In the genomic region with DNA sequence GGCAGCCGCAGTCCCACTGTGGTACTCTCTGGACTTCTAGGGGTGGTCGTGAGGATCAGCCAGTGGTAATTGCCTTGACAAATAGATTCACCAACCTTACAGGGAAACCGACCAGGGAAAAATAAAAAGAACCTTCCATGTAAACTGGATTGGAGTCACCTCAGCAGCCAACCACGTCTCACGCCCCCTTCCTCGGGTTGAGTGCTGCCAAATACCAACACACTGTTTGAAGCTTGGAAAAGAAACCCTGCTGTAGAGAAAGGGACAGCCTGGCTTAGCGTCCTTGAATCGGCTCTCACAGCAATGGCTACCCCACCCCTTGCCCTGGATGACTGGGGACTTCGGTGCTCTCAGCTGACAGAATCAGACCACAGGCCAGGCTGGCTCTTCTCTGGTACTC, we compare ENCODE assay signal across 17 mouse cellular contexts.
DNase-seq lines count a peak whose midpoint lies in the region; ATAC-seq and TF ChIP-seq lines count a peak whose summit lies in the region.
"Had no signal": no experiment of that assay in that cellular context is flagged by ENCODE, and none has a peak within 500 bp of the region (broad histone marks: within the 10 kb centered on the region; RNA-seq: fewer than 3 reads in every experiment).

No protein-coding gene starts in this region.

- H3K9ac ChIP-seq in forebrain, embryonic 13.5 days: no peak overlapping the region
- no peak overlapping the region for H3K9ac ChIP-seq in hindbrain, embryonic 15.5 days
- no peak overlapping the region for H3K9ac ChIP-seq in midbrain, postnatal 0 days (replicated peaks; ENCODE audit: low read length, poor library complexity, severe bottlenecking)

- peaks cover 77% of the 10 kb centered on the region for H3K4me1 ChIP-seq in forebrain, embryonic 10.5 days
- peaks cover 34% of the 10 kb centered on the region for H3K4me1 ChIP-seq in forebrain, embryonic 13.5 days
- H3K4me1 ChIP-seq in hindbrain, embryonic 15.5 days (replicated peaks): peaks cover 48% of the 10 kb centered on the region
- peaks cover 17% of the 10 kb centered on the region for H3K4me1 ChIP-seq in midbrain, postnatal 0 days (ENCODE audit: insufficient read depth, low read length)

- H3K27ac ChIP-seq in forebrain, embryonic 10.5 days: peak overlapping the region; percentile 67
- no peak overlapping the region for H3K27ac ChIP-seq in forebrain, embryonic 13.5 days
- peak overlapping the region; percentile 77; the same call in 1 of the 2 replicates for H3K27ac ChIP-seq in hindbrain, embryonic 15.5 days (replicated peaks)
- H3K27ac ChIP-seq in midbrain, postnatal 0 days (ENCODE audit: low read depth, low read length): peak overlapping the region; percentile 82

- ATAC-seq in forebrain, embryonic 13.5 days: no peak
- ATAC-seq in hindbrain, embryonic 15.5 days (ENCODE audit: low FRiP score, low read depth): no peak
- peak; percentile 15; the same call in 1 of the 2 replicates for ATAC-seq in midbrain, postnatal 0 days (ENCODE audit: low FRiP score)

- no peak overlapping the region for H3K4me2 ChIP-seq in forebrain, embryonic 13.5 days
- H3K4me2 ChIP-seq in hindbrain, embryonic 15.5 days: no peak overlapping the region
- H3K4me2 ChIP-seq in midbrain, postnatal 0 days (ENCODE audit: low read depth, low read length, poor library complexity, severe bottlenecking): no peak overlapping the region
- H3K4me2 ChIP-seq: liver, embryonic 11.5 days had no signal

- no peaks in the 10 kb centered on the region for H3K36me3 ChIP-seq in forebrain, embryonic 10.5 days (replicated peaks)
- no peaks in the 10 kb centered on the region for H3K36me3 ChIP-seq in forebrain, embryonic 13.5 days (ENCODE audit: poor library complexity, severe bottlenecking)
- H3K36me3 ChIP-seq in hindbrain, embryonic 15.5 days: no peaks in the 10 kb centered on the region
- no peaks in the 10 kb centered on the region for H3K36me3 ChIP-seq in midbrain, postnatal 0 days (ENCODE audit: insufficient read depth, low read length)

- WGBS in forebrain, embryonic 10.5 days: 77% methylated on average over 9 of the region's 9 CpGs
- WGBS in forebrain, embryonic 13.5 days: 78% methylated on average over 9 of the region's 9 CpGs
- WGBS in hindbrain, embryonic 15.5 days: 61% methylated on average over 9 of the region's 9 CpGs
- WGBS in midbrain, postnatal 0 days: 49% methylated on average over 9 of the region's 9 CpGs

- no peaks in the 10 kb centered on the region for H3K9me3 ChIP-seq in forebrain, embryonic 10.5 days
- H3K9me3 ChIP-seq in forebrain, embryonic 13.5 days (replicated peaks): no peaks in the 10 kb centered on the region
- H3K9me3 ChIP-seq in hindbrain, embryonic 15.5 days: no peaks in the 10 kb centered on the region
- H3K9me3 ChIP-seq in midbrain, postnatal 0 days (ENCODE audit: low read length): no peaks in the 10 kb centered on the region

- peaks cover 74% of the 10 kb centered on the region for H3K27me3 ChIP-seq in forebrain, embryonic 10.5 days (ENCODE audit: poor library complexity, severe bottlenecking)
- no peaks in the 10 kb centered on the region for H3K27me3 ChIP-seq in forebrain, embryonic 13.5 days
- H3K27me3 ChIP-seq in hindbrain, embryonic 15.5 days: no peaks in the 10 kb centered on the region
- H3K27me3 ChIP-seq in midbrain, postnatal 0 days (ENCODE audit: insufficient read depth, low read length): no peaks in the 10 kb centered on the region; the same call in 1 of the 2 replicates

- intact Hi-C loops in left cerebral cortex, postnatal 25 days (cut with DNase I): no loop called here
- intact Hi-C loops in left cerebral cortex, postnatal 10 days (cut with DNase I): no loop called here

- DNase-seq in forebrain, embryonic 10.5 days (ENCODE audit: extremely low spot score, low spot score): no peak
- DNase-seq in left cerebral cortex, postnatal 25 days (ENCODE audit: low spot score in 2 of 2): peak; percentile 14 to 69
- no peak for DNase-seq in left cerebral cortex, postnatal 10 days (ENCODE audit: extremely low spot score in 1 of 2, low spot score in 2 of 2)
- no peak for DNase-seq in midbrain, postnatal 0 days (ENCODE audit: low spot score)
- DNase-seq in c-Kit-positive CD71-positive TER-119-positive erythroid progenitor cells, embryonic 14.5 days (ENCODE audit: low spot score): no peak
- no peak for DNase-seq in spleen, postnatal 14 days (ENCODE audit: low spot score in 2 of 2)
- DNase-seq: cerebellum, adult 11-12 months; cerebellum, postnatal 36 days; kidney, adult 18-20 months; kidney, postnatal 4 days; left cerebral cortex, postnatal 4 days; lung, adult 2 months; lung, postnatal 36 days had no signal

- H3K4me3 ChIP-seq in forebrain, embryonic 10.5 days: no peak overlapping the region
- H3K4me3 ChIP-seq in forebrain, embryonic 13.5 days: no peak overlapping the region
- H3K4me3 ChIP-seq in hindbrain, embryonic 15.5 days: no peak overlapping the region
- H3K4me3 ChIP-seq in midbrain, postnatal 0 days (ENCODE audit: low read depth, low read length): no peak overlapping the region
- H3K4me3 ChIP-seq: erythroblast, embryonic 14.5 days had no signal

- TF ChIP-seq CTCF in midbrain, postnatal 0 days (IDR thresholded peaks at IDR 0.05): no peak

Comparison
In these comparisons a context has a peak if more than half of its experiments do, and no peak if none do; other contexts are left out.
1. DNase-seq: peak in left cerebral cortex, postnatal 25 days (2 of 2); none in forebrain, embryonic 10.5 days (single experiment), left cerebral cortex, postnatal 10 days (0 of 2), midbrain, postnatal 0 days (single experiment), c-Kit-positive CD71-positive TER-119-positive erythroid progenitor cells, embryonic 14.5 days (single experiment) and spleen, postnatal 14 days (0 of 2).